Mouse (Mus musculus) mature B cell (primary cell): ENCODE results near the gene Stoml1.

ENCODE experiments used
- in situ Hi-C: fragments of 300-500 bp; cut with MboI; formaldehyde crosslinking; loops from 2 replicates; pipeline ENCODE4 v1.14.3; 2019

The Stoml1 gene

GRCm38 (mm10) chr9:58272068-58272541 lies 19.1 kb downstream of the Stoml1 start:
- in situ Hi-C loops: no loop called here

- in situ Hi-C loops: no loop called here
These were observed 19.9 kb downstream of the Stoml1 start for GRCm38 (mm10) chr9:58272855-58273254.

- in situ Hi-C loops: no loop called here
These were observed 21.2 kb downstream of the Stoml1 start for GRCm38 (mm10) chr9:58274101-58274604.

- in situ Hi-C loops: no loop called here
These were observed 21.7 kb downstream of the Stoml1 start for GRCm38 (mm10) chr9:58274626-58275025.

- in situ Hi-C loops: no loop called here
These were observed 22.3 kb downstream of the Stoml1 start for GRCm38 (mm10) chr9:58275115-58275774.

- in situ Hi-C loops: no loop called here
These were observed 22.8 kb downstream of the Stoml1 start for GRCm38 (mm10) chr9:58275797-58276196.

GRCm38 (mm10) chr9:58276346-58276745 lies 23.4 kb downstream of the Stoml1 start:
- in situ Hi-C loops: no loop called here

GRCm38 (mm10) chr9:58278313-58278712 lies 25.3 kb downstream of the Stoml1 start:
- in situ Hi-C loops: no loop called here

- in situ Hi-C loops: no loop called here
These were observed 26.1 kb downstream of the Stoml1 start for GRCm38 (mm10) chr9:58278821-58279723.

GRCm38 (mm10) chr9:58279780-58280179 lies 26.8 kb downstream of the Stoml1 start:
- in situ Hi-C loops: loop anchor here (5.0 kb wide), 1 partner anchor 37 kb away; no protein-coding TSS in a partner anchor

- in situ Hi-C loops: loop anchor here (5.0 kb wide), 1 partner anchor 38 kb away; no protein-coding TSS in a partner anchor
These were observed 27.5 kb downstream of the Stoml1 start for GRCm38 (mm10) chr9:58280259-58281109.

- in situ Hi-C loops: loop anchor here (5.0 kb wide), 1 partner anchor 39 kb away; no protein-coding TSS in a partner anchor
These were observed 28.6 kb downstream of the Stoml1 start for GRCm38 (mm10) chr9:58281597-58281996.

- in situ Hi-C loops: loop anchor here (5.0 kb wide), 1 partner anchor 41 kb away; no protein-coding TSS in a partner anchor
These were observed 30.5 kb downstream of the Stoml1 start for GRCm38 (mm10) chr9:58283431-58283830.

GRCm38 (mm10) chr9:58289090-58289489 lies 36.1 kb downstream of the Stoml1 start:
- in situ Hi-C loops: no loop called here

- in situ Hi-C loops: no loop called here
These were observed 36.9 kb downstream of the Stoml1 start for GRCm38 (mm10) chr9:58289901-58290300.

- in situ Hi-C loops: no loop called here
These were observed 41.6 kb downstream of the Stoml1 start for GRCm38 (mm10) chr9:58294527-58294926.

GRCm38 (mm10) chr9:58295345-58295744 lies 42.4 kb downstream of the Stoml1 start:
- in situ Hi-C loops: no loop called here

- in situ Hi-C loops: no loop called here
These were observed 42.9 kb downstream of the Stoml1 start for GRCm38 (mm10) chr9:58295766-58296361.

- in situ Hi-C loops: no loop called here
These were observed 44.1 kb downstream of the Stoml1 start for GRCm38 (mm10) chr9:58297065-58297464.

- in situ Hi-C loops: no loop called here
These were observed 45.1 kb downstream of the Stoml1 start for GRCm38 (mm10) chr9:58297961-58298477.

- in situ Hi-C loops: no loop called here
These were observed 46.4 kb downstream of the Stoml1 start for GRCm38 (mm10) chr9:58299356-58299799.
